Mouse (Mus musculus) hindbrain, embryonic 14.5 days (tissue): ENCODE results near the gene Grik5. TPM values are rescaled to one million over a fixed set of nuclear protein-coding genes. Genes with fewer than 3 reads are reported as not detected.

Source experiments
- ATAC-seq: fragments of 200-750 bp; cut with Nextera tagmentation; 2 replicates; pipeline ENCODE4 v1.8.0; 2017; ENCODE audit warnings: moderate number of reproducible peaks, mild to moderate bottlenecking, moderate TSS enrichment, moderate library complexity; ENCODE audit not compliant: low FRiP score
- DNase-seq: peaks from one replicate; pipeline ENCODE4 v3.0.0-alpha.2; 2015; ENCODE audit warnings: low spot score
- H3K27ac ChIP-seq: fragments of 300-500 bp; sonication (generic); 2 replicates; pipeline ENCODE4 v1.5.1; 2014; ENCODE audit warnings: mild to moderate bottlenecking, moderate library complexity
- H3K27me3 ChIP-seq: fragments of 300-500 bp; sonication (generic); 2 replicates; pipeline ENCODE4 v1.6.1; 2014; ENCODE audit warnings: mild to moderate bottlenecking, low read length, mixed read lengths; ENCODE audit not compliant: control insufficient read depth, insufficient read depth
- H3K36me3 ChIP-seq: fragments of 300-500 bp; sonication (generic); replicated peaks from 2 replicates; pipeline ENCODE4 v1.6.1; 2014; ENCODE audit not compliant: control insufficient read depth, insufficient read depth
- H3K4me1 ChIP-seq: fragments of 300-500 bp; sonication (generic); replicated peaks from 2 replicates; pipeline ENCODE4 v1.6.1; 2014; ENCODE audit warnings: antibody characterized with exemption, low read length, mixed read lengths; ENCODE audit not compliant: control insufficient read depth, insufficient read depth
- H3K4me2 ChIP-seq: fragments of 300-500 bp; sonication (generic); replicated peaks from 2 replicates; pipeline ENCODE4 v1.6.1; 2014; ENCODE audit warnings: mild to moderate bottlenecking, moderate library complexity
- H3K4me3 ChIP-seq: fragments of 300-500 bp; sonication (generic); replicated peaks from 2 replicates; pipeline ENCODE4 v1.5.1; 2014; ENCODE audit warnings: mild to moderate bottlenecking, low read length
- H3K9ac ChIP-seq: fragments of 300-500 bp; sonication (generic); 2 replicates; pipeline ENCODE4 v1.6.1; 2014
- H3K9me3 ChIP-seq: fragments of 300-500 bp; sonication (generic); 2 replicates; pipeline ENCODE4 v1.6.1; 2016; ENCODE audit warnings: low read length; ENCODE audit not compliant: control insufficient read depth
- WGBS: fragments of 180-500 bp; shearing (Covaris S2); extraction: QIAGEN DNeasy Blood & Tissue Kit; methylation state at CpG from one replicate; pipeline ENCODE4 v1.1.7; 2014; 5-methylcytosine and 5-hydroxymethylcytosine counted together
- polyA plus RNA-seq: library from polyadenylated mRNA; unstranded; fragments of >200 nt; fragmentation: Nextera tagmentation; extraction: Ambion mirVana; gene quantifications from 2 replicates; pipeline ENCODE4 v1.2.1, GENCODE M21; 2014

Gene Grik5
- polyA plus RNA-seq, 1 experiment from 2014 or later: 22.5 TPM

- H3K4me1 ChIP-seq: peaks cover under 1% of the 10 kb centered on the region; the same call in 1 of the 2 replicates
- no peak overlapping the region for H3K4me2 ChIP-seq
- no peak overlapping the region for H3K4me3 ChIP-seq
- no peaks in the 10 kb centered on the region for H3K27me3 ChIP-seq
- H3K36me3 ChIP-seq: peaks cover 63% of the 10 kb centered on the region
- ATAC-seq (no peak), DNase-seq (no peak)
- H3K9me3 ChIP-seq: no peaks in the 10 kb centered on the region
- H3K9ac ChIP-seq: no peak overlapping the region
- WGBS: 84% methylated on average over 5 of the region's 5 CpGs
- no peak overlapping the region for H3K27ac ChIP-seq
These were observed 12.5 kb upstream of the Grik5 start for GRCm38 (mm10) chr7:25084621-25085020.

DNA sequence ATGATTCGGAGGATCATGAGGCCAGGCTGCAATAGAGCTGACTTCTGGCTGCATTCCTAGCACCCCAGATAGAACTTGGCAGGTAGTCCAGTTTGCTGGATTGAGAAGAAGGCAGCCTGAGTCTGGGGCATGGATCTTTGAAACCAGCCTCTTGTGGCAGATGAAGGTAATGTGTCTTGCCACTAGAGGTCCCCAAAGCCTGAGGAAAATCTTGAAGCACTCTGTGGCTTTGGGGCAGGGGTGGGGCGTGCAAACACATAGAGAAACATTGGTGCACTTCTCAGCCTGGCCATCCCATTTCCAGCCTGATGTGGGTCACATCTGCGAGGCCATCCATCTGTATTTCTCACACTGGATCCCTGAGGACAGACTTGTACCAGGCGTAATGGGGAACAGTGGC lies 10.4 kb upstream of the Grik5 start:
- Histone ChIP-seq H3K27ac (no peak overlapping the region), H3K36me3 (peaks cover 65% of the 10 kb centered on the region), H3K27me3 (no peaks in the 10 kb centered on the region), H3K9ac (no peak overlapping the region), H3K4me1 (peaks cover 12% of the 10 kb centered on the region), H3K4me2 (no peak overlapping the region), H3K4me3 (no peak overlapping the region), H3K9me3 (no peaks in the 10 kb centered on the region)
- DNase-seq (peak; percentile 67), ATAC-seq (no peak)
- WGBS: 78% methylated on average over 4 of the region's 4 CpGs

DNA sequence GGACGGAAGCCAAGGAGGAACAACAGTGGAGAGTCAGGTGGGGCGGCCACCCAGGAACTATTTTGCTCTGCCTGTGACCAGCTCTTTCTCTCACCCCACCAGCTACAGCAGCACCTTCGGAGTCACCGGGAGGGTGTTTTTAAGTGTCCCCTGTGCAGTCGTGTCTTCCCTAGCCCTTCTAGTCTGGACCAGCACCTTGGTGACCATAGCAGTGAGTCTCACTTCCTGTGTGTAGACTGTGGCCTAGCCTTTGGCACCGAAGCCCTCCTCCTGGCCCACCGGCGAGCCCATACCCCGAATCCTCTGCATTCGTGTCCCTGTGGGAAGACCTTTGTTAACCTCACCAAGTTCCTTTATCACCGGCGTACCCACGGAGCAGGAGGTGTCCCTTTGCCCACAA lies 8.3 kb upstream of the Grik5 start:
- H3K9ac ChIP-seq: no peak overlapping the region
- H3K27ac ChIP-seq: no peak overlapping the region
- ATAC-seq (no peak), DNase-seq (no peak)
- H3K4me3 ChIP-seq: no peak overlapping the region
- H3K4me2 ChIP-seq: no peak overlapping the region
- peaks cover 21% of the 10 kb centered on the region for H3K4me1 ChIP-seq
- 94% methylated on average over 13 of the region's 13 CpGs for WGBS
- H3K36me3 ChIP-seq: peaks cover 59% of the 10 kb centered on the region
- no peaks in the 10 kb centered on the region for H3K27me3 ChIP-seq
- no peaks in the 10 kb centered on the region for H3K9me3 ChIP-seq

- peaks cover 50% of the 10 kb centered on the region for H3K36me3 ChIP-seq
- H3K9me3 ChIP-seq: no peaks in the 10 kb centered on the region
- no peaks in the 10 kb centered on the region for H3K27me3 ChIP-seq
- no peak overlapping the region for H3K4me2 ChIP-seq
- DNase-seq (no peak), ATAC-seq (no peak)
- no peak overlapping the region for H3K4me3 ChIP-seq
- no peak overlapping the region for H3K27ac ChIP-seq
- H3K4me1 ChIP-seq: peaks cover 21% of the 10 kb centered on the region
- no peak overlapping the region for H3K9ac ChIP-seq
- 78% methylated on average over 12 of the region's 12 CpGs for WGBS
These were observed 7.4 kb upstream of the Grik5 start for GRCm38 (mm10) chr7:25079496-25080026.

DNA sequence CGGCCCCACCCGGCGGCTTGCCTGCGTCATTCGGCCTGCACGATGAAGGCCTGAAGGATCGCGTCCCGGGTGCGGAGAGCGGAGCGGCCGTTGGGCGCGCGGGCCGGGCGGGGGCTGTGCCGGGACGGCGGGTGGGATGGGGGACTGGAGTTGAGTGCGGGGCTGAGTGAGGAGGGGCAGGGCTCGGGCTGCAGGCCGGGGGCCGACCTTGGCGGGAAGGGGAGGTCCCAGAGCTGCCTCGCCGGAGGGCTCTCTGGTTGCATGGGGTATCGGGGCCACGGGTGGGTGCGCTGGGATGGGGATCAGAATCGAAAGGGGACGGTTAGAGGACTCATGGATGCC lies 5.2 kb upstream of the Grik5 start:
- Histone ChIP-seq H3K9me3 (no peaks in the 10 kb centered on the region), H3K4me1 (peaks cover 31% of the 10 kb centered on the region), H3K36me3 (peaks cover 29% of the 10 kb centered on the region), H3K27ac (peak overlapping the region; percentile 94), H3K4me3 (peak overlapping the region; percentile 91), H3K27me3 (no peaks in the 10 kb centered on the region), H3K4me2 (peak overlapping the region; percentile 78), H3K9ac (peak overlapping the region; percentile 92)
- ATAC-seq: no peak
- no peak for DNase-seq
- under 1% methylated on average over 30 of the region's 33 CpGs for WGBS

DNA sequence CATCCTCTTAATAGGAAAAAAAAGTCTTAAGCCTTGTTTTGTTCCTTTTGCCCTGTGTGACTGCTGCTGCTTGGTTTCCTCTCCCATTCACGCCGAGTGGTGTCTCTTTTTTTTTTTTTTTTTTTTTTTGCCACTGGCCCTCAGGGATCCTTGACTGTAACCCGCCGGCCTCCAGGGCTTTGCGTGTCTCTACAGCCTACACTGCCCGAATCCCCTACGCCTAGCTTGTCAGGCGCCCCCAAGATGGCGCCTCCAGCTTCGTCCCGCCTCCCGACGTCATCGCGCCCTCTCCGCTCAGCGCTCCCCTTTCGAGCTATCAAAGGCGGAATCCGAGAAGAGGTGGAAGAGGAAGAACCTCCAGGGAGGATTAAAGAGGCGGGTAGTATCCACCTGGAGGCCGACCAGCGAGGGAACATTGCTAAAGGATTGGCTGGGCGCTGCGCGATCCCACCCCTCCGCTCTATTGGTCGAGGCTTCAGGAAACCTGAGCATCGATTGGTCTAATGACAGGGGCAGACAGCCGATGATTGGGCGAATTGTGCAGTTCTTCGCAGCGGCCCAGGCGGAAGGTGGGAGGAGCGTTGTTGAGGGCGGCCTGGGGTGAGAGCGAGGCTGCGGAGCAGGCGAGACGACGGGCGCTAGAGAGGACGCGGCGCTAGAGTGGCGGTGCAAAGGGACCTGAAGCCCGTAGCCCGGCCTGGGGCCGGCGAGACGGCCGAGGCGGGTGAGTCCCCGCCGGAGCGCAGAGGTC lies 4.7 kb upstream of the Grik5 start:
- DNase-seq: peak; percentile 96
- Histone ChIP-seq H3K36me3 (peaks cover 23% of the 10 kb centered on the region), H3K4me1 (peaks cover 31% of the 10 kb centered on the region), H3K9me3 (no peaks in the 10 kb centered on the region), H3K9ac (peak overlapping the region; percentile 92), H3K27ac (peak overlapping the region; percentile 94), H3K4me3 (peak overlapping the region; percentile 91), H3K27me3 (no peaks in the 10 kb centered on the region), H3K4me2 (peak overlapping the region; percentile 78)
- ATAC-seq: peak; percentile 96
- 0% methylated on average over 53 of the region's 56 CpGs for WGBS

GRCm38 (mm10) chr7:25076296-25076662 lies 4.1 kb upstream of the Grik5 start:
- ATAC-seq (no peak), DNase-seq (peak; percentile 35)
- Histone ChIP-seq H3K36me3 (peaks cover 18% of the 10 kb centered on the region), H3K9me3 (no peaks in the 10 kb centered on the region), H3K27ac (peak overlapping the region; percentile 92), H3K4me2 (peak overlapping the region; percentile 68), H3K4me1 (peaks cover 34% of the 10 kb centered on the region), H3K9ac (peak overlapping the region; percentile 60), H3K4me3 (peak overlapping the region; percentile 37), H3K27me3 (no peaks in the 10 kb centered on the region)
- 21% methylated on average over 7 of the region's 7 CpGs for WGBS

DNA sequence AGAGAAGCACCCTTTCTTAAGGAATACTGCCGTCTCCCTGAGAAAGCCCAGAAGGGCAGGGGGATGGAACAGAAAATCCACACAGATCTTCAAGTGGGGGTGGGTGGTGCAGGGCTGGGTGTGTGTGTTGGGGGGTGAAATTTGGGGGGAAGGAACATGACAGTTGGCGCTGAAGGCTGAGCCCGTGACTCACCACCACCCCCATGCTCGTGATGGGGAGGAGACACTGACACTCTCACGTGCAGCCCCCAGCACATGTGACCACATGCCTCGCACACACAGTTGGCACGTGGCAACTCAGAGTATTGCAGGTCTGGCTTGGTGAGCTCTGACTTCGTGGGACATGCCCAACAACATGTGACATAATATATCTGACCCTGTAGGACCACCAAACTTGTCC lies 1.8 kb upstream of the Grik5 start:
- Histone ChIP-seq H3K4me1 (peaks cover 55% of the 10 kb centered on the region), H3K27me3 (no peaks in the 10 kb centered on the region), H3K36me3 (0 out of 2 replicates have a peak, but pooled peaks cover 5% of the 10 kb centered on the region), H3K4me3 (no peak overlapping the region; the same call in 1 of the 2 replicates), H3K9ac (no peak overlapping the region), H3K27ac (peak overlapping the region; percentile 96), H3K9me3 (no peaks in the 10 kb centered on the region), H3K4me2 (peak overlapping the region; percentile 96; the same call in 1 of the 2 replicates)
- WGBS: 88% methylated on average over 8 of the region's 8 CpGs
- DNase-seq (no peak), ATAC-seq (no peak)

DNA sequence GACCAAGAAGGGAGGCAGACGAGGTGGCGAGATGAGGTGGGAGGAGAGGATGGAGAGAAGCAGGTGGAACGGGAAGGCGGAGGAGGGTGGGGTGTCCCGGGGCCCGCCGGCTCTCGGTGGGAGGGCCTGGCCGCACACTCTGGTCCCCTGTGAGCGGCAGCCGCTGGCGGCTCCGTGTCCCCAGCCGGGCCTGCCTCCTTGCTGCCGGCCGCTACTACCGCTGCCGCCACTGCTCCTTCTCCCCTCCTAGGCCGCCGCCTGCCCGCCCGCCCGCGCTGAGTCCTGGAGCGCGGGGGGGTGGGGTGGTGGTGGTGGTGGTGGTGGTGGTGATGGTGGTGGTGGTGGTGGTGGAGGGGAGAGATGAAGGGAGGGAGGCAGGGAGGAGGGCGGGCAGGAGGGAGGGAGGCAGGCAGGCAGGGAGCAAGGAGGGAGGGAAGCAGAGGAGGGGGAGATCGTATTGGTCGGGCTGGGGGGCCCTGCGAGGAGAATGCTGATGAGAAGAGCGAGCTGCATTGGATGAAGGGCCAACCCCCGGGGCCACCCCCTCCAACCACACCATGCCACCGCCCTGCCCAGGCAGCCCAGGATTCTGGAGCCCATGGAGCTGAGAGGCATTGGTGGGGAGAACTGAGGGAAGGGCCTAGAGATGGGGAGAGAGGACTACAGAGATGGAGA lies 707 bp upstream of the Grik5 start:
- H3K4me1 ChIP-seq: peaks cover 56% of the 10 kb centered on the region
- H3K27ac ChIP-seq: peak overlapping the region; percentile 96

More for the DNA sequence above, 707 bp upstream of the Grik5 start:
- Histone ChIP-seq H3K9ac (peak overlapping the region; percentile 95), H3K4me2 (peak overlapping the region; percentile 96), H3K36me3 (peaks cover 14% of the 10 kb centered on the region), H3K4me3 (peak overlapping the region; percentile 69), H3K27me3 (no peaks in the 10 kb centered on the region), H3K9me3 (no peaks in the 10 kb centered on the region)
- WGBS: 2% methylated on average over 29 of the region's 33 CpGs
- peak; percentile 22 for ATAC-seq
- peak; percentile 62 for DNase-seq
